Mouse (Mus musculus): ENCODE data around the gene Fat4. TPM values are rescaled to one million over a fixed set of nuclear protein-coding genes. Genes with fewer than 3 reads are reported as not detected.

Fat4 gene
- polyA plus RNA-seq, 1 experiment from 2014 or later = 22.9 TPM

- WGBS = 68% methylated on average over 7 of the region's 7 CpGs
- Histone ChIP-seq H3K9ac (replicated peaks; ENCODE audit: low read depth, low read length) (no peak overlapping the region), H3K4me3 (ENCODE audit: low read depth, low read length) (no peak overlapping the region), H3K4me1 (ENCODE audit: control insufficient read depth, insufficient read depth, low read length) (peaks cover 14% of the 10 kb centered on the region; the same call in 1 of the 2 replicates), H3K4me2 (replicated peaks; ENCODE audit: low read depth, low read length) (no peak overlapping the region), H3K9me3 (ENCODE audit: control insufficient read depth, low read depth, low read length) (no peaks in the 10 kb centered on the region), H3K27ac (ENCODE audit: low read length) (no peak overlapping the region), H3K36me3 (ENCODE audit: control insufficient read depth, insufficient read depth, low read length) (no peaks in the 10 kb centered on the region), H3K27me3 (ENCODE audit: control insufficient read depth, insufficient read depth, low read length) (no peaks in the 10 kb centered on the region)
- ATAC-seq (ENCODE audit: insufficient number of reproducible peaks, insufficient read depth, low FRiP score, low read depth) = no peak
Measured at GRCm38 (mm10) chr3:38934780-38935179, 48.0 kb downstream of the Fat4 start.

- no peaks in the 10 kb centered on the region for H3K27me3 ChIP-seq (ENCODE audit: control insufficient read depth, insufficient read depth, low read length)
- 76% methylated on average over 7 of the region's 7 CpGs for WGBS
- no peak overlapping the region for H3K9ac ChIP-seq (replicated peaks; ENCODE audit: low read depth, low read length)
- ATAC-seq (ENCODE audit: insufficient number of reproducible peaks, insufficient read depth, low FRiP score, low read depth) = no peak
- H3K4me3 ChIP-seq (ENCODE audit: low read depth, low read length) = no peak overlapping the region
- H3K4me1 ChIP-seq (ENCODE audit: control insufficient read depth, insufficient read depth, low read length) = peaks cover 14% of the 10 kb centered on the region; the same call in 1 of the 2 replicates
- no peak overlapping the region for H3K4me2 ChIP-seq (replicated peaks; ENCODE audit: low read depth, low read length)
- H3K9me3 ChIP-seq (ENCODE audit: control insufficient read depth, low read depth, low read length) = no peaks in the 10 kb centered on the region
- no peak overlapping the region for H3K27ac ChIP-seq (ENCODE audit: low read length)
- no peaks in the 10 kb centered on the region for H3K36me3 ChIP-seq (ENCODE audit: control insufficient read depth, insufficient read depth, low read length)
Measured at GRCm38 (mm10) chr3:38936485-38936884, 49.7 kb downstream of the Fat4 start.

DNA sequence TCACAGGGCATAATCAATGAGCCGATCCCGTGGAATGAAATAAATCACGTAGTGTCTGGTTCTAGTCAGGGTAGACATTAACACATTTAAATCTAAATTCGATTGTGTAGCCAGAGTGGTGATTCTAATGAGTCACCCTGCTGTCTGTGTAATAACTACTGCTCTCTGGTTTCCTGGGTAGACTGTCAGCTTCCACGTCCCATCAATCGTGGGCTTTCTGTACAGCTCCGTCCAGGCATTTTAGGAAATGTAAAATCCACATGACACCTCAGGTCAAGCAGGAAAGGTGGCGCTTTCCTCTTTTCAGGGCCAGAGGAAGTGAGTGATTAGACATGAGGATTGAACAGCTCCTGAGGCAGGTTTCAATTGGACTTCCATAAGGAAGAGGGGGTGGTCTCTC is 50.4 kb downstream of the Fat4 start:
- Histone ChIP-seq H3K4me2 (replicated peaks; ENCODE audit: low read depth, low read length) (no peak overlapping the region), H3K27me3 (ENCODE audit: control insufficient read depth, insufficient read depth, low read length) (no peaks in the 10 kb centered on the region)

GRCm38 (mm10) chr3:38938136-38938535 is 51.4 kb downstream of the Fat4 start:
- Histone ChIP-seq H3K9ac (replicated peaks; ENCODE audit: low read depth, low read length) (no peak overlapping the region), H3K4me3 (ENCODE audit: low read depth, low read length) (no peak overlapping the region), H3K9me3 (ENCODE audit: control insufficient read depth, low read depth, low read length) (no peaks in the 10 kb centered on the region), H3K27me3 (ENCODE audit: control insufficient read depth, insufficient read depth, low read length) (no peaks in the 10 kb centered on the region), H3K4me2 (replicated peaks; ENCODE audit: low read depth, low read length) (no peak overlapping the region), H3K27ac (ENCODE audit: low read length) (no peak overlapping the region), H3K4me1 (ENCODE audit: control insufficient read depth, insufficient read depth, low read length) (peaks cover 14% of the 10 kb centered on the region; the same call in 1 of the 2 replicates), H3K36me3 (ENCODE audit: control insufficient read depth, insufficient read depth, low read length) (peaks cover 7% of the 10 kb centered on the region; the same call in 1 of the 2 replicates)
- ATAC-seq (ENCODE audit: insufficient number of reproducible peaks, insufficient read depth, low FRiP score, low read depth) = no peak
- 54% methylated on average over 5 of the region's 5 CpGs for WGBS

More for the DNA sequence above, 50.4 kb downstream of the Fat4 start:
- Histone ChIP-seq H3K27ac (ENCODE audit: low read length) (no peak overlapping the region), H3K9ac (replicated peaks; ENCODE audit: low read depth, low read length) (no peak overlapping the region), H3K36me3 (ENCODE audit: control insufficient read depth, insufficient read depth, low read length) (no peaks in the 10 kb centered on the region), H3K4me3 (ENCODE audit: low read depth, low read length) (no peak overlapping the region), H3K4me1 (ENCODE audit: control insufficient read depth, insufficient read depth, low read length) (peaks cover 14% of the 10 kb centered on the region; the same call in 1 of the 2 replicates), H3K9me3 (ENCODE audit: control insufficient read depth, low read depth, low read length) (no peaks in the 10 kb centered on the region)
- WGBS = 42% methylated on average over 8 of the region's 8 CpGs
- ATAC-seq (ENCODE audit: insufficient number of reproducible peaks, insufficient read depth, low FRiP score, low read depth) = no peak

GRCm38 (mm10) chr3:38939573-38939972 is 52.8 kb downstream of the Fat4 start:
- peaks cover 7% of the 10 kb centered on the region; the same call in 1 of the 2 replicates for H3K36me3 ChIP-seq (ENCODE audit: control insufficient read depth, insufficient read depth, low read length)
- 57% methylated on average over 3 of the region's 3 CpGs for WGBS
- H3K9ac ChIP-seq (replicated peaks; ENCODE audit: low read depth, low read length) = no peak overlapping the region
- ATAC-seq (ENCODE audit: insufficient number of reproducible peaks, insufficient read depth, low FRiP score, low read depth) = no peak
- H3K4me1 ChIP-seq (ENCODE audit: control insufficient read depth, insufficient read depth, low read length) = peaks cover 14% of the 10 kb centered on the region; the same call in 1 of the 2 replicates
- H3K27me3 ChIP-seq (ENCODE audit: control insufficient read depth, insufficient read depth, low read length) = no peaks in the 10 kb centered on the region
- H3K4me2 ChIP-seq (replicated peaks; ENCODE audit: low read depth, low read length) = no peak overlapping the region
- H3K9me3 ChIP-seq (ENCODE audit: control insufficient read depth, low read depth, low read length) = no peaks in the 10 kb centered on the region
- no peak overlapping the region for H3K27ac ChIP-seq (ENCODE audit: low read length)
- H3K4me3 ChIP-seq (ENCODE audit: low read depth, low read length) = no peak overlapping the region

DNA sequence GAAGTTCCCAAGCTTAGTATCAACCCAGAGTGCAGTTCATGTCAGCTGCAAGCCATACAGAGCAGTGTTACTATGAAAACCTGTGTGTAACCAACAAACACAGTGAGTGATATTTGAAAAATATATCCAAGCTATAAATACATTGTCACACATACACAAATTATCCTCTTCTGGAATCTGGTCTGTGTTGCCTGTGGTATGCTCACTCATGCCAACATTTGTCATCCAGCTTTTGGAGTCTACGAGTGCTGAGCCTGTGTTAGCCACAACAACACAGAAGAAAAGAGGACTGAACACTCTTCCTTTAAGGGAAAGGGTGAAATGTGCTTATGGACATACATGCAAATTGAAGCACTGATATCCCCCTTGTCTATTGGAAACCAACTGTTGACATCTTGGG is 53.6 kb downstream of the Fat4 start:
- no peaks in the 10 kb centered on the region for H3K9me3 ChIP-seq (ENCODE audit: control insufficient read depth, low read depth, low read length)
- H3K9ac ChIP-seq (replicated peaks; ENCODE audit: low read depth, low read length) = no peak overlapping the region
- no peak overlapping the region for H3K4me2 ChIP-seq (replicated peaks; ENCODE audit: low read depth, low read length)
- H3K27ac ChIP-seq (ENCODE audit: low read length) = no peak overlapping the region
- no peaks in the 10 kb centered on the region for H3K27me3 ChIP-seq (ENCODE audit: control insufficient read depth, insufficient read depth, low read length)
- H3K36me3 ChIP-seq (ENCODE audit: control insufficient read depth, insufficient read depth, low read length) = peaks cover 7% of the 10 kb centered on the region; the same call in 1 of the 2 replicates
- no peak overlapping the region for H3K4me3 ChIP-seq (ENCODE audit: low read depth, low read length)
- 70% methylated on average over 1 of the region's 1 CpGs for WGBS
- ATAC-seq (ENCODE audit: insufficient number of reproducible peaks, insufficient read depth, low FRiP score, low read depth) = no peak
- peaks cover 14% of the 10 kb centered on the region; the same call in 1 of the 2 replicates for H3K4me1 ChIP-seq (ENCODE audit: control insufficient read depth, insufficient read depth, low read length)

DNA sequence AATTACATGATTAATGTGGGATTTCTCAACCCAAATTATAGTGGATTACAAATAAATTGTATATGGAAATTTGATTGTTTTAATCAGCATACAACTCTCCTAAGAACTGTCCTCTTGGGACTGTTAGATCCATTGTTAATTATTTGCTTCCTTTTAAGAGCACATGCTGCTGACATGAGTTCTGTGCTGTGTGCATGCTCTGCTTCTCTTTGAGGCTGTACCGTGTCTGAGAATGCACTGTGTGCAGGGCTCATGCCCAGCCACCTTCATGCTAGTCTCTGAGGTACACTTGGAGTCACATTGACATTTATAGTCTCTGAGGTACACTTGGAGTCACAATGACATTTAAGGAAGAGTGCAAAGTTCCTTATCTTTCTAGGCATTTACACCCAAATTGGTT is 58.4 kb downstream of the Fat4 start:
- Histone ChIP-seq H3K9me3 (ENCODE audit: control insufficient read depth, low read depth, low read length) (no peaks in the 10 kb centered on the region), H3K4me2 (replicated peaks; ENCODE audit: low read depth, low read length) (no peak overlapping the region), H3K4me3 (ENCODE audit: low read depth, low read length) (no peak overlapping the region), H3K27me3 (ENCODE audit: control insufficient read depth, insufficient read depth, low read length) (no peaks in the 10 kb centered on the region), H3K4me1 (ENCODE audit: control insufficient read depth, insufficient read depth, low read length) (no peaks in the 10 kb centered on the region), H3K9ac (replicated peaks; ENCODE audit: low read depth, low read length) (no peak overlapping the region), H3K27ac (ENCODE audit: low read length) (no peak overlapping the region), H3K36me3 (ENCODE audit: control insufficient read depth, insufficient read depth, low read length) (peaks cover 20% of the 10 kb centered on the region)
- WGBS = 67% methylated on average over 1 of the region's 1 CpGs
- no peak for ATAC-seq (ENCODE audit: insufficient number of reproducible peaks, insufficient read depth, low FRiP score, low read depth)

- peaks cover 24% of the 10 kb centered on the region for H3K36me3 ChIP-seq (ENCODE audit: control insufficient read depth, insufficient read depth, low read length)
Measured at GRCm38 (mm10) chr3:38947706-38948105, 61.0 kb downstream of the Fat4 start.

DNA sequence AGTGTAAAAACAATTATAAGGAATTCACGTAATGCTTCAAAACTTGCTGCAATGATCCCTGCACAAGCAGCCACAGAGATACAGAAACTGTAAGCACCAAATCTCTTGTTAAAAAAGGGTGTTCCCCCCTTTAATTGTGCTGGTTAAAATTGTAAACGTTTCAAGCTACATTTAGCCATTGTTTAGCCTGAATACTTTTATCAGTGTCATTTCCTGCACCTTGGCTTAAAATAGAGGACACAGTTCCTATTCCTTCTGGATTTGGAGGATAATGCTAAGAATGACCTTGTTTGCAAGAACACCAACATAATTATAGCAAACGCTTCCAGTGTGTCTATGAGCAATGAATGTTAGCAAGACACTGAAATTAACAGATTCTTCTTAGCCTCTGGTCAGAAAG is 65.9 kb downstream of the Fat4 start:
- WGBS = 67% methylated on average over 3 of the region's 3 CpGs

More at GRCm38 (mm10) chr3:38947706-38948105, 61.0 kb downstream of the Fat4 start:
- Histone ChIP-seq H3K4me3 (ENCODE audit: low read depth, low read length) (no peak overlapping the region), H3K27me3 (ENCODE audit: control insufficient read depth, insufficient read depth, low read length) (no peaks in the 10 kb centered on the region), H3K4me1 (ENCODE audit: control insufficient read depth, insufficient read depth, low read length) (no peaks in the 10 kb centered on the region), H3K27ac (ENCODE audit: low read length) (no peak overlapping the region), H3K9me3 (ENCODE audit: control insufficient read depth, low read depth, low read length) (no peaks in the 10 kb centered on the region), H3K4me2 (replicated peaks; ENCODE audit: low read depth, low read length) (no peak overlapping the region), H3K9ac (replicated peaks; ENCODE audit: low read depth, low read length) (no peak overlapping the region)
- 46% methylated on average over 7 of the region's 7 CpGs for WGBS
- no peak for ATAC-seq (ENCODE audit: insufficient number of reproducible peaks, insufficient read depth, low FRiP score, low read depth)

More for the DNA sequence above, 65.9 kb downstream of the Fat4 start:
- no peaks in the 10 kb centered on the region for H3K27me3 ChIP-seq (ENCODE audit: control insufficient read depth, insufficient read depth, low read length)
- peaks cover 32% of the 10 kb centered on the region for H3K36me3 ChIP-seq (ENCODE audit: control insufficient read depth, insufficient read depth, low read length)
- ATAC-seq (ENCODE audit: insufficient number of reproducible peaks, insufficient read depth, low FRiP score, low read depth) = no peak
- no peaks in the 10 kb centered on the region for H3K9me3 ChIP-seq (ENCODE audit: control insufficient read depth, low read depth, low read length)
- no peaks in the 10 kb centered on the region for H3K4me1 ChIP-seq (ENCODE audit: control insufficient read depth, insufficient read depth, low read length)
- no peak overlapping the region for H3K9ac ChIP-seq (replicated peaks; ENCODE audit: low read depth, low read length)
- no peak overlapping the region for H3K27ac ChIP-seq (ENCODE audit: low read length)
- H3K4me2 ChIP-seq (replicated peaks; ENCODE audit: low read depth, low read length) = no peak overlapping the region
- H3K4me3 ChIP-seq (ENCODE audit: low read depth, low read length) = no peak overlapping the region
